Mouse (Mus musculus) testis, adult 2 months (tissue): ENCODE results near the gene Btbd11.

Experiments used
- CTCF ChIP-seq: fragments of 200-500 bp; IDR thresholded peaks from 2 replicates; pipeline ENCODE4 v1.5.1; 2012; ENCODE audit warnings: low read depth, mild to moderate bottlenecking, inconsistent platforms, low read length, moderate library complexity; ENCODE audit not compliant: control insufficient read depth, insufficient read depth, insufficient replicate concordance
- POLR2A ChIP-seq: fragments of 200-500 bp; IDR thresholded peaks from 2 replicates; pipeline ENCODE4 v1.6.1; 2012; ENCODE audit warnings: low read depth, mild to moderate bottlenecking, inconsistent platforms, low read length, moderate library complexity; ENCODE audit not compliant: control insufficient read depth

DNA sequence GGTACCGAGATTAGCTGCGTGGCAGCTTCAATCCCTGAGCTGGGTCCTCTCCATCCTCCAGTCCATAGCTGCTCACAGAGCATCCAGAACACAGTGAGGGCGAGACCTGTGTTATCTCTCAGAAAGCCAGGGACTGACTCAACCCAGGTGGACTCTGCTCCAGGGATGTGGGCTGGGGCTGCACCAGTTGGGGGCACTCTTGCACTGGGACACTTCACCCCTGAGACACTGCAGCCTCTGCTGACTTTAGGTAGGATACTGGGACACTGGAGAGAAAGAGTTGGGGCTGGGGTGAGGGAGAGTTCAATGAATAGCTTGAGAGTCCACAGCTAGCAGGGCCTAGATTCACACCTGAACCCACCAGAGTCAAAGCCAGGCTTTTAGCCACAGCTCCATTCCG lies 69.4 kb downstream of the Btbd11 start:
- TF ChIP-seq CTCF: no peak
- no peak for TF ChIP-seq POLR2A
